Mouse (Mus musculus) C2C12 (cell line): ENCODE measurements around the gene Lbx1.

Experiments used
- CEBPB ChIP-seq: IDR thresholded peaks from one replicate; pipeline ENCODE4 v1.6.1; 2011; ENCODE audit warnings: low read depth, mild to moderate bottlenecking, control low read depth, moderate library complexity
- CTCF ChIP-seq: IDR thresholded peaks from one replicate; pipeline ENCODE4 v1.5.1; 2011; ENCODE audit not compliant: control insufficient read depth, insufficient read depth, insufficient read length
- MYOD1 ChIP-seq: IDR thresholded peaks from one replicate; pipeline ENCODE4 v1.6.1; 2011; ENCODE audit warnings: low read depth; ENCODE audit not compliant: control insufficient read depth, insufficient read length

DNA sequence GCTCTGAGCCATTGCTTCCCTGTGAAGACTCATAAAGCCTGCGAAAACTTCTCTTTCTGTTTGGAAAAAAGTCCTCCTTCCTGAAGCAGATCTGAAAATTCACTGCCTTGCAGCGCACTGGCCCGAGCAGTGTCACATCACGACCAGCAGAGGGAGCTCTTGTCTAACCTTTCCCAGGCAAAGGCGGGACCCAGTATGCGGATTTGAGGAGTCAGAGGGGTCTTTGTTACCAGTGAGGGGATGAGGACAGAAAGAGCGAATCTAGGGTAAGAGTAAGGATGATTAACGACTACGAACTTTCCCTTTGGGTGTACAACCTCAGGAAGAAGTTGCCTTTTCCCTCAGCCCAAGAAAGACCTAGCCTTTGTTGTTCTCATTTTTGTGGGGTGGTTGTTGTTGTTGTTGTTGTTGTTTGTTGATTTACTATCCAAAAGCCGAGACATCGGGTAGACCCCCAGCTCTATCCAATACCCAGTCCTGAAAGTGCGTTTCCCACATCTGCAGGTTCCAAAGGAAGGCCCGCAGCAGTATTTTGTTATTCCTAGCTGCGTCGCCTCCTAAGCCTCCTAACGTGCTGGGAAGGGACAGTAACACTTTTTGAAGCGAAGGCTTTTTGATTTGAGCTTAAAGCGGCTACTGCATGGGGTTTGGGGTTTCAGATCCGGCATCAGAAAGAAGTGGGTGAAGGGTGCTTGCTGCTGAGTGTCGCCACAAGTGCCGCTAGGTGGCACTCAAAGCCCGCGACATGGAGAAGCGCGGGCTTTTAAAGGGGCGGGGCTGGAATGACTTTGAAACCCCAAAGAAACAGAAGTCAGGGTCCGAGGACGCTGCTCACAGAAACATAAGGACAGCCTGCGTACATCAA is 14.8 kb downstream of the Lbx1 start:
- TF ChIP-seq CEBPB (no peak), CTCF (peak; percentile 85), MYOD1 (no peak)
